Mouse (Mus musculus): ENCODE data around the gene Tas1r2.
A peak's percentile ranks its signal among the peaks of the same experiment; 100 is the strongest.

Tas1r2 gene

GRCm38 (mm10) chr4:139639801-139640200 is 13.5 kb upstream of the Tas1r2 start:
- DNase-seq (ENCODE audit: low spot score): no peak

GRCm38 (mm10) chr4:139640333-139640732 is 13.0 kb upstream of the Tas1r2 start:
- DNase-seq (ENCODE audit: low spot score): no peak

GRCm38 (mm10) chr4:139640775-139641174 is 12.6 kb upstream of the Tas1r2 start:
- no peak for DNase-seq (ENCODE audit: low spot score)

GRCm38 (mm10) chr4:139641829-139642425 is 11.4 kb upstream of the Tas1r2 start:
- no peak for DNase-seq (ENCODE audit: low spot score)

- DNase-seq (ENCODE audit: low spot score): peak; percentile 58
These were observed 9.4 kb upstream of the Tas1r2 start for GRCm38 (mm10) chr4:139643972-139644371.

- DNase-seq (ENCODE audit: low spot score): no peak
These were observed 6.4 kb upstream of the Tas1r2 start for GRCm38 (mm10) chr4:139646916-139647315.

- DNase-seq (ENCODE audit: low spot score): no peak
These were observed 3.1 kb upstream of the Tas1r2 start for GRCm38 (mm10) chr4:139650086-139650743.

- DNase-seq (ENCODE audit: low spot score): no peak
These were observed 2.4 kb upstream of the Tas1r2 start for GRCm38 (mm10) chr4:139650907-139651306.

- DNase-seq (ENCODE audit: low spot score): no peak
These were observed 8.6 kb downstream of the Tas1r2 start for GRCm38 (mm10) chr4:139661897-139662296.

- DNase-seq (ENCODE audit: low spot score): no peak
These were observed 14.3 kb downstream of the Tas1r2 start for GRCm38 (mm10) chr4:139667632-139668031.

GRCm38 (mm10) chr4:139669847-139670246 is 16.5 kb downstream of the Tas1r2 start:
- DNase-seq (ENCODE audit: low spot score): peak; percentile 44

- DNase-seq (ENCODE audit: low spot score): no peak
These were observed 22.4 kb downstream of the Tas1r2 start for GRCm38 (mm10) chr4:139675696-139676095.

GRCm38 (mm10) chr4:139683728-139684638 is 30.6 kb downstream of the Tas1r2 start:
- DNase-seq (ENCODE audit: low spot score): no peak

GRCm38 (mm10) chr4:139684639-139685017 is 31.3 kb downstream of the Tas1r2 start:
- DNase-seq (ENCODE audit: low spot score): no peak

GRCm38 (mm10) chr4:139688058-139688457 is 34.7 kb downstream of the Tas1r2 start:
- DNase-seq (ENCODE audit: low spot score): no peak

- no peak for DNase-seq (ENCODE audit: low spot score)
These were observed 36.4 kb downstream of the Tas1r2 start for GRCm38 (mm10) chr4:139689627-139690269.

GRCm38 (mm10) chr4:139693315-139693714 is 40.0 kb downstream of the Tas1r2 start:
- no peak for DNase-seq (ENCODE audit: low spot score)

GRCm38 (mm10) chr4:139697755-139698154 is 44.4 kb downstream of the Tas1r2 start:
- DNase-seq (ENCODE audit: low spot score): no peak

- DNase-seq (ENCODE audit: low spot score): no peak
These were observed 45.3 kb downstream of the Tas1r2 start for GRCm38 (mm10) chr4:139698602-139699001.

GRCm38 (mm10) chr4:139702914-139703313 is 49.6 kb downstream of the Tas1r2 start:
- no peak for DNase-seq (ENCODE audit: low spot score)

- no peak for DNase-seq (ENCODE audit: low spot score)
These were observed 50.1 kb downstream of the Tas1r2 start for GRCm38 (mm10) chr4:139703468-139703867.

- DNase-seq (ENCODE audit: low spot score): no peak
These were observed 52.6 kb downstream of the Tas1r2 start for GRCm38 (mm10) chr4:139705986-139706385.

All from yolk sac, embryonic 10.5 days (tissue).